Mouse (Mus musculus) midbrain, postnatal 0 days (tissue): Measurements from ENCODE around the gene Strip2. TPM values are rescaled to one million over a fixed set of nuclear protein-coding genes. Genes with fewer than 3 reads are reported as not detected.
A peak's percentile ranks its signal among the peaks of the same experiment; 100 is the strongest.

ENCODE experiments used
- ATAC-seq: fragments of 200-750 bp; cut with Nextera tagmentation; 2 replicates; pipeline ENCODE4 v1.8.0; 2017; ENCODE audit warnings: moderate number of reproducible peaks, mild to moderate bottlenecking, moderate TSS enrichment, moderate library complexity; ENCODE audit not compliant: low FRiP score
- DNase-seq: peaks from one replicate; pipeline ENCODE4 v3.0.0-alpha.2; 2015; ENCODE audit warnings: low spot score
- H3K27ac ChIP-seq: fragments of 300-500 bp; sonication (generic); 2 replicates; pipeline ENCODE4 v1.5.1; 2014; ENCODE audit warnings: low read depth, mild to moderate bottlenecking, low read length, mixed read lengths
- H3K27me3 ChIP-seq: fragments of 300-500 bp; sonication (generic); 2 replicates; pipeline ENCODE4 v1.6.1; 2014; ENCODE audit warnings: low read length, control low read depth, mixed read lengths; ENCODE audit not compliant: insufficient read depth
- H3K36me3 ChIP-seq: fragments of 300-500 bp; sonication (generic); 2 replicates; pipeline ENCODE4 v1.6.1; 2014; ENCODE audit warnings: low read length, control low read depth, mixed read lengths; ENCODE audit not compliant: insufficient read depth
- H3K4me1 ChIP-seq: fragments of 300-500 bp; sonication (generic); 2 replicates; pipeline ENCODE4 v1.6.1; 2014; ENCODE audit warnings: mild to moderate bottlenecking, control low read depth, antibody characterized with exemption, low read length, mixed read lengths; ENCODE audit not compliant: insufficient read depth
- H3K4me2 ChIP-seq: fragments of 300-500 bp; sonication (generic); 2 replicates; pipeline ENCODE4 v1.6.1; 2014; ENCODE audit warnings: low read depth, mild to moderate bottlenecking, low read length, mixed read lengths; ENCODE audit not compliant: poor library complexity, severe bottlenecking
- H3K4me3 ChIP-seq: fragments of 300-500 bp; sonication (generic); 2 replicates; pipeline ENCODE4 v1.5.1; 2014; ENCODE audit warnings: low read depth, mild to moderate bottlenecking, low read length, moderate library complexity
- H3K9ac ChIP-seq: fragments of 300-500 bp; sonication (generic); replicated peaks from 2 replicates; pipeline ENCODE4 v1.6.1; 2014; ENCODE audit warnings: mild to moderate bottlenecking, low read length, moderate library complexity, mixed read lengths; ENCODE audit not compliant: poor library complexity, severe bottlenecking
- H3K9me3 ChIP-seq: fragments of 300-500 bp; sonication (generic); 2 replicates; pipeline ENCODE4 v1.6.1; 2016; ENCODE audit warnings: low read length, control low read depth
- CTCF ChIP-seq: IDR thresholded peaks from 2 replicates; pipeline ENCODE4 v1.5.1; 2016; ENCODE audit warnings: antibody characterized with exemption, mild to moderate bottlenecking
- WGBS: fragments of 180-500 bp; shearing (Covaris S2); extraction: QIAGEN DNeasy Blood & Tissue Kit; methylation state at CpG from one replicate; pipeline ENCODE4 v1.1.7; 2014; 5-methylcytosine and 5-hydroxymethylcytosine counted together
- polyA plus RNA-seq: library from polyadenylated mRNA; unstranded; fragments of >200 nt; fragmentation: Nextera tagmentation; extraction: Ambion mirVana; gene quantifications from 2 replicates; pipeline ENCODE4 v1.2.1, GENCODE M21; 2015
- total RNA-seq: library from RNA; depleted of rRNA; stranded (reverse); fragments of >200 nt; gene quantifications from 2 replicates; pipeline ENCODE4 v1.2.3, GENCODE M21; 2014

Strip2 gene
- total and polyA plus RNA-seq, 2 experiments from 2014 or later: 5.2 to 13.3 TPM

DNA sequence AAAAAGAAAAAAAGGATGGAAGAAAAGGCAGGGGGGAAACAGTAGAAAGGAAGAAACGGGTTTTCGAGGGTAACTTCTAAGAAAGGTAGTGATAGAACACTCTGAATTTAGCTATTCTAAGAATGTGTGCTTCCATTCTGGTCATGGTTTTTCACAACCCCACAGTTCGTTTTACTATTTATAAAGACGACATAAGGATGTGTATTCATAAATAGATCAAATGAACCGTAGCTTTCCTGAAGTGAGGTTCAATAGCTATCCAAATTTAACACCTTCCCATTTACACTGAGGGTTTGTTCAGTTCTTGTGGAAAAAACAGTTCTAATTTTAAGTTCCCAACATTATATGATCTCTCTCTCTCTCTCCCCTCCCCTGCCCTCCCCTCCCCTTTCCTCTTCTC lies 56.5 kb downstream of the Strip2 start:
- Histone ChIP-seq H3K4me1 (no peaks in the 10 kb centered on the region), H3K27ac (no peak overlapping the region), H3K36me3 (no peaks in the 10 kb centered on the region), H3K9me3 (no peaks in the 10 kb centered on the region), H3K9ac (no peak overlapping the region), H3K4me3 (no peak overlapping the region), H3K27me3 (no peaks in the 10 kb centered on the region), H3K4me2 (no peak overlapping the region)
- no peak for DNase-seq
- no peak for TF ChIP-seq CTCF
- ATAC-seq: no peak
- 78% methylated on average over 5 of the region's 5 CpGs for WGBS

DNA sequence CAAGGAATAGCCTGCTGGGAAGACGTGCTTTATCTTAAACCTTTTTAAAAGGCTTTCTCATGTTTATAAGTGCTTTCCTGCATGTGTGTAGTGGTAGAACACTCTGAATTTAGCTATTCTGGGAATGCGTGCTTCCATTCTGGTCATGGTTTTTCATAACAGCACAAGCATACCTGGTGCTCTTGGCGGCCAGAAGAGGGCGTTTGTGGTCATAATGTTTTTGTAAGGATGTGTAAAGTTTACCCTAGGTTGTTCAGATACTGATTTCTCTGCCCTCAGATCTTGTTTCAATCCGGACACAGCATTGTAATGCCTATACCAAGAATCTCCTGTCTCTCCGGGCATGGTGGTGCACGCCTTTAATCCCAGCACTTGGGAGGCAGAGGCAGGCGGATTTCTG lies 58.0 kb downstream of the Strip2 start:
- no peak overlapping the region for H3K4me3 ChIP-seq
- WGBS: 68% methylated on average over 8 of the region's 8 CpGs
- H3K4me1 ChIP-seq: no peaks in the 10 kb centered on the region
- DNase-seq (no peak), ATAC-seq (no peak)
- no peak overlapping the region for H3K27ac ChIP-seq
- no peak overlapping the region for H3K9ac ChIP-seq
- no peaks in the 10 kb centered on the region for H3K9me3 ChIP-seq
- H3K4me2 ChIP-seq: no peak overlapping the region
- peak; percentile 29; the same call in 1 of the 2 replicates for TF ChIP-seq CTCF
- no peaks in the 10 kb centered on the region for H3K27me3 ChIP-seq
- no peaks in the 10 kb centered on the region for H3K36me3 ChIP-seq

DNA sequence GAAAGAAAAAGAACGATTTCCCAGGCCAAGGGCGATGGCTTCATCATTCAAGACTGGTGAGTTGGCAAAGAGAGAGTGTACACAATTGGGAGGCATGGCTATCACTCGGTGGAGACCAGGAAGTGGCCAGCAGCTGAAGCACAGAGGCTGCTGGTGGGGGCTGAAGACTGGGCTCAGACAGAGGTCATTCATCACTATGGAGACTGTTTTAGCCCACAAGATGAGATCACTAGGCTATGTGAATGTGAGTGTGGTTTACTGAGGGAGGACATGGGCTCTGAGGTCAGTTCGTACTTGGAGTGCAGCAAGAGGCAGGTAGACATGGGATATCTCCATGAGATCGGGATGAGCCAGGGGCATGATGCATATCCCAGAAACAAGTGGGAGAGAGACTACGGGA lies 63.6 kb downstream of the Strip2 start:
- no peak overlapping the region for H3K4me3 ChIP-seq
- H3K4me1 ChIP-seq: no peaks in the 10 kb centered on the region
- no peaks in the 10 kb centered on the region for H3K27me3 ChIP-seq
- ATAC-seq (no peak), DNase-seq (no peak)
- WGBS: 86% methylated on average over 6 of the region's 6 CpGs
- no peak overlapping the region for H3K9ac ChIP-seq
- no peak overlapping the region for H3K27ac ChIP-seq
- no peak for TF ChIP-seq CTCF
- H3K4me2 ChIP-seq: no peak overlapping the region
- H3K36me3 ChIP-seq: no peaks in the 10 kb centered on the region
- H3K9me3 ChIP-seq: no peaks in the 10 kb centered on the region

DNA sequence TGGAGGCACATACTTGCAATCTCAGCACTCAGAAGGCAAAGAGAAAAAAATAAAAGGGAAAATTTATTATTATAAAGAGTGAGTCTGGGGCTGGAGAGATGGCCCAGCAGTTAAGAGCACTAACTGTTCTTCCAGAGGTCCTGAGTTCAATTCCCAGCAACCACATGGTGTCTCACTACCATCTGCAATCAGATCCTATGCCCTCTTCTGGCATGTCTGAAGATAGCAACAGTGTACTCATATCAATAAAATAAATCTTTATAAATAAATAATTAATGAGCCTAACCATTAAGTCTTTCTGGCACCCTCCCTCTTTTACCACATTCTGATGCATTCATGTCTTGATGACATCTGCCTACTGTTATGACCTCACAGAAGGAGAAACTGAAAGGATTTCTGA lies 65.0 kb downstream of the Strip2 start:
- no peak for ATAC-seq
- TF ChIP-seq CTCF: peak; percentile 26; the same call in 1 of the 2 replicates

DNA sequence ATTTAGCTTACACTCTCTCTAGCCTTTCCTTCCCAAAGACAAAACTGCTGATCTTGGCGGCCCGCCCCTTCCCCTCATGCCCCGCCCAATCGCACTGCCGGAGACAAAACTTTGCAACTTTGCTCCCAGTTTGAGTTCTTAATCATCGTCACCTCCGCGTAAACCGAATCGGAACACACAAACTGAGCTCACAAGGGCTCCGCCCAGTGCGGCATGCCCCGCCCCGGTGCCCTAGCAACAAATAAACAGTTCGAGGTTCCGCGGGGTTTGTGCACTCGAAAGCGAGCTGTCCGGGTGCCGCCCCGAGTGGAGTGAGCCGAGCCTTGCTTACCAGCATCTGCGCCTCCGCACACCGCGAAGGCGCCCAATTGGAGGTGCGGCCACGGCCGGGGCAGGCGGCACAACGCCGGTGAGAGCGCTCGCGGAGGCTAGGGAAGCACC lies 68.3 kb downstream of the Strip2 start:
- Histone ChIP-seq H3K36me3 (no peaks in the 10 kb centered on the region), H3K27ac (no peak overlapping the region), H3K4me3 (peak overlapping the region; percentile 46), H3K9me3 (no peaks in the 10 kb centered on the region), H3K4me1 (no peaks in the 10 kb centered on the region), H3K9ac (peak overlapping the region; percentile 37; the same call in 1 of the 2 replicates), H3K27me3 (no peaks in the 10 kb centered on the region), H3K4me2 (peak overlapping the region; percentile 94)
- under 1% methylated on average over 37 of the region's 37 CpGs for WGBS
- ATAC-seq (peak; percentile 66; the same call in 1 of the 2 replicates), DNase-seq (peak; percentile 64)
- no peak for TF ChIP-seq CTCF

More for the DNA sequence above, 65.0 kb downstream of the Strip2 start:
- no peaks in the 10 kb centered on the region for H3K9me3 ChIP-seq
- DNase-seq: no peak
- H3K9ac ChIP-seq: no peak overlapping the region
- no peaks in the 10 kb centered on the region for H3K27me3 ChIP-seq
- no peak overlapping the region for H3K4me2 ChIP-seq
- H3K36me3 ChIP-seq: no peaks in the 10 kb centered on the region
- H3K27ac ChIP-seq: no peak overlapping the region
- no peak overlapping the region for H3K4me3 ChIP-seq
- H3K4me1 ChIP-seq: no peaks in the 10 kb centered on the region

DNA sequence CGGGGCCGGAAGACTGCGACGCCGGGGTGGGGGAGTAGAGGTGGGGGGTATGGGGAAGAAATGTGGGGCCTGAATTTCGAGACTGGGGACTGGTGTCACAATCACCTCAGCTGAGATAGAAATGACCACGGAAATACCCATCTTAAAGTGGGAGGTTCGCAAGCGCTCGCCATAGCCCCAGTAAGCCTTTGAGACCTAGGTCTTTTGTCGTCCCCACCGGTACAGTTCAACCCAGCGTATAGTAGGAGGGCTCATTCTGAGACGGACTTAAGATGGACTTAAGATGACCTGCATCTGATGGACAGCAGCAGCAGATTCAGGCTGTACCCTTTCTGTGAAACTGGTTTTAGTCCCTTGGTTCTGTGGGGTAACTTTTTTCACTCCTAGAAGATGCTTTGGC lies 68.7 kb downstream of the Strip2 start:
- no peaks in the 10 kb centered on the region for H3K9me3 ChIP-seq
- no peak for DNase-seq
- H3K4me3 ChIP-seq: peak overlapping the region; percentile 46
- no peaks in the 10 kb centered on the region for H3K27me3 ChIP-seq
- peak overlapping the region; percentile 94 for H3K4me2 ChIP-seq
- WGBS: 3% methylated on average over 14 of the region's 14 CpGs
- H3K4me1 ChIP-seq: no peaks in the 10 kb centered on the region
- peak overlapping the region; percentile 37; the same call in 1 of the 2 replicates for H3K9ac ChIP-seq
- no peak overlapping the region for H3K27ac ChIP-seq
- TF ChIP-seq CTCF: no peak
- H3K36me3 ChIP-seq: no peaks in the 10 kb centered on the region
- no peak for ATAC-seq
